Mouse (Mus musculus): ENCODE results near the gene Bax. TPM values are rescaled to one million over a fixed set of nuclear protein-coding genes. Genes with fewer than 3 reads are reported as not detected.

Gene Bax
- total RNA-seq (2021) (10 to 100 TPM; 21.9 to 25.9 TPM), polyA plus RNA-seq (2012; rRNA removed) (46.6 and 47.2 TPM in 2 replicates)
- long read RNA-seq, transcript Bax-201 (6 exons, 867 nt), result major isoform, 13 of 15 reads
- long read RNA-seq, partial matches to known transcripts, result 0 of 15 reads
- long read RNA-seq, other reads (novel, unspliced or antisense), result 0 of 15 reads

DNA sequence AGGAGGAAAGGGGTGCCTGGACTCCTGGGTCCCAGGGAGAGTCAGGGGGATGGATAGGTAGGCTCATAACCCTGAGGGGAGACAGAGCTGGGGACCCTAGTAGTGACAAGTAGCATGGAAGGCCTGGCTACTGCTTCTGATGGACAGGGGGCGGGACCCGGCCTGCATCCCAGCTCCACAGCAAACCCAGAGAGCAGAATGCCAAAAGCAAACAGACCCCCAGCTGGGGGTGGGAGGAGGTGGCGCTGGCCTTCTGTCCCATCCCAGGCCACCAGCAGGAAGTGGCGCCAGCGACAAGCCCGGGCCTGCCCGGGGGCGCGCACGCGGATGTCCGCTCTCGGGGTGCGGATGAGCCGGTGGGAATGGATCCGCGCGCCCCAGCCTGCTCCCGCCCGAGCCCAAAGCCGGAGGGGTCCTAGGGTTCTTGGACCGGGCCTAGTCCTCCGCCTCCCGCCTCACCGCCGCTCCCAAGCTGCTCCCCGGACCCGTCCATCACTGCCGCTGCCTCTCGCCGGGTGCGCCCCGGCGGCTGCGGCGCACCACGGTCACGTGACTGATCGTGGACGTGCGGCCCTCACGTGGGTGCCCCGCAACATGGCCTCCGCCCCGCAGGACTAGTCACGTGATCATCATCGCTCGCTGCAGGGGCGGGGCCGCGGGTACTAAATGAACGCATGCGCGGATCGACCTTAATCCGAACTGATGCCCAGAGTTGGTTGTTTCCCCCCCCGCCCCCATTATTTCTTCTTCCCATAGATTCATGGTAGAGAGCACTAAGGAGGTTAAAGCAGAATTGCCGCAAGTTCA lies at the start of gene Bax:
Gene Bax (minus strand): TSS at position 616 of the 807 bp plus-strand sequence.
- intact Hi-C loops (cut with DNase I), result loop anchor here (10.0 kb wide), 1 partner anchor 338 kb away; no protein-coding TSS in a partner anchor
- Histone ChIP-seq H3K79me2 (replicated peaks; ENCODE audit: control insufficient read depth, insufficient read depth, low read length) (no peaks in the 10 kb centered on the region), H3K36me3 (ENCODE audit: control insufficient read depth, insufficient read depth, low read length) (no peaks in the 10 kb centered on the region), H3K4me3 (peak within 1 kb of the TSS; percentile 92), H3K27me3 (ENCODE audit: control insufficient read depth, insufficient read depth, low read length) (no peaks in the 10 kb centered on the region), H3K9ac (ENCODE audit: low read depth, low read length) (peak within 1 kb of the TSS; percentile 93), H3K27ac (peak within 1 kb of the TSS; percentile 86), H3K4me1 (ENCODE audit: control insufficient read depth, insufficient read depth, low read length) (0 out of 2 replicates have a peak, but pooled peaks cover 3% of the 10 kb centered on the region)
- DNase-seq, result peak; percentile 95 to 96
- WGBS, result under 1% methylated on average over 58 of the region's 58 CpGs
- TF ChIP-seq CTCF (IDR thresholded peaks at IDR 0.05) (peak; percentile 17; the same call in 1 of the 2 replicates), POLR2A (IDR thresholded peaks at IDR 0.05; ENCODE audit: insufficient read depth, low read depth, low read length) (peak; percentile 76), EP300 (IDR thresholded peaks at IDR 0.05; ENCODE audit: insufficient read depth, low read depth, low read length) (0 out of 2 replicates have a peak, but pooled peaks have one; percentile 68)

- no peak for DNase-seq
- Histone ChIP-seq H3K27me3 (ENCODE audit: control insufficient read depth, insufficient read depth, low read length) (no peaks in the 10 kb centered on the region), H3K79me2 (replicated peaks; ENCODE audit: control insufficient read depth, insufficient read depth, low read length) (no peaks in the 10 kb centered on the region), H3K36me3 (ENCODE audit: control insufficient read depth, insufficient read depth, low read length) (no peaks in the 10 kb centered on the region), H3K4me3 (no peak overlapping the region), H3K4me1 (ENCODE audit: control insufficient read depth, insufficient read depth, low read length) (no peaks in the 10 kb centered on the region), H3K27ac (no peak overlapping the region), H3K9ac (ENCODE audit: low read depth, low read length) (no peak overlapping the region)
- TF ChIP-seq CTCF (IDR thresholded peaks at IDR 0.05), result no peak
- no peak for TF ChIP-seq EP300 (IDR thresholded peaks at IDR 0.05; ENCODE audit: insufficient read depth, low read depth, low read length)
- TF ChIP-seq POLR2A (IDR thresholded peaks at IDR 0.05; ENCODE audit: insufficient read depth, low read depth, low read length), result no peak
- WGBS, result 29% methylated on average over 16 of the region's 16 CpGs
- intact Hi-C loops (cut with DNase I), result no loop called here
These were observed 48.7 kb upstream of the Bax start for GRCm38 (mm10) chr7:45515436-45515835.

GRCm38 (mm10) chr7:45514411-45514810 lies 47.7 kb upstream of the Bax start:
- no peaks in the 10 kb centered on the region for H3K36me3 ChIP-seq (ENCODE audit: control insufficient read depth, insufficient read depth, low read length)
- 89% methylated on average over 7 of the region's 7 CpGs for WGBS
- no peaks in the 10 kb centered on the region for H3K79me2 ChIP-seq (replicated peaks; ENCODE audit: control insufficient read depth, insufficient read depth, low read length)
- TF ChIP-seq POLR2A (IDR thresholded peaks at IDR 0.05; ENCODE audit: insufficient read depth, low read depth, low read length) (no peak), EP300 (IDR thresholded peaks at IDR 0.05; ENCODE audit: insufficient read depth, low read depth, low read length) (no peak), CTCF (IDR thresholded peaks at IDR 0.05) (no peak)
- H3K4me3 ChIP-seq, result no peak overlapping the region
- H3K27ac ChIP-seq, result no peak overlapping the region
- no peak for DNase-seq
- no peaks in the 10 kb centered on the region for H3K27me3 ChIP-seq (ENCODE audit: control insufficient read depth, insufficient read depth, low read length)
- H3K4me1 ChIP-seq (ENCODE audit: control insufficient read depth, insufficient read depth, low read length), result peaks cover under 1% of the 10 kb centered on the region; the same call in 1 of the 2 replicates
- intact Hi-C loops (cut with DNase I), result no loop called here
- H3K9ac ChIP-seq (ENCODE audit: low read depth, low read length), result no peak overlapping the region

GRCm38 (mm10) chr7:45509912-45510787 lies 43.5 kb upstream of the Bax start, which contains the start of gene Nucb1:
Nucb1 (minus strand) TSS chr7:45510406.
- Histone ChIP-seq H3K27ac (peak within 1 kb of the TSS; percentile 96), H3K4me3 (peak within 1 kb of the TSS; percentile 77), H3K36me3 (ENCODE audit: control insufficient read depth, insufficient read depth, low read length) (no peaks in the 10 kb centered on the region; the same call in 1 of the 2 replicates), H3K27me3 (ENCODE audit: control insufficient read depth, insufficient read depth, low read length) (no peaks in the 10 kb centered on the region), H3K4me1 (ENCODE audit: control insufficient read depth, insufficient read depth, low read length) (peaks cover 3% of the 10 kb centered on the region), H3K79me2 (replicated peaks; ENCODE audit: control insufficient read depth, insufficient read depth, low read length) (no peaks in the 10 kb centered on the region), H3K9ac (ENCODE audit: low read depth, low read length) (peak within 1 kb of the TSS; percentile 95)
- DNase-seq, result peak; percentile 92 to 94
- under 1% methylated on average over 44 of the region's 44 CpGs for WGBS
- intact Hi-C loops (cut with DNase I), result loop anchor here (2.0 kb wide), 2 partner anchors 15 kb away; no protein-coding TSS in a partner anchor
- no peak for TF ChIP-seq CTCF (IDR thresholded peaks at IDR 0.05)
- peak; percentile 86 for TF ChIP-seq POLR2A (IDR thresholded peaks at IDR 0.05; ENCODE audit: insufficient read depth, low read depth, low read length)
- TF ChIP-seq EP300 (IDR thresholded peaks at IDR 0.05; ENCODE audit: insufficient read depth, low read depth, low read length), result peak; percentile 32; the same call in 1 of the 2 replicates

DNA sequence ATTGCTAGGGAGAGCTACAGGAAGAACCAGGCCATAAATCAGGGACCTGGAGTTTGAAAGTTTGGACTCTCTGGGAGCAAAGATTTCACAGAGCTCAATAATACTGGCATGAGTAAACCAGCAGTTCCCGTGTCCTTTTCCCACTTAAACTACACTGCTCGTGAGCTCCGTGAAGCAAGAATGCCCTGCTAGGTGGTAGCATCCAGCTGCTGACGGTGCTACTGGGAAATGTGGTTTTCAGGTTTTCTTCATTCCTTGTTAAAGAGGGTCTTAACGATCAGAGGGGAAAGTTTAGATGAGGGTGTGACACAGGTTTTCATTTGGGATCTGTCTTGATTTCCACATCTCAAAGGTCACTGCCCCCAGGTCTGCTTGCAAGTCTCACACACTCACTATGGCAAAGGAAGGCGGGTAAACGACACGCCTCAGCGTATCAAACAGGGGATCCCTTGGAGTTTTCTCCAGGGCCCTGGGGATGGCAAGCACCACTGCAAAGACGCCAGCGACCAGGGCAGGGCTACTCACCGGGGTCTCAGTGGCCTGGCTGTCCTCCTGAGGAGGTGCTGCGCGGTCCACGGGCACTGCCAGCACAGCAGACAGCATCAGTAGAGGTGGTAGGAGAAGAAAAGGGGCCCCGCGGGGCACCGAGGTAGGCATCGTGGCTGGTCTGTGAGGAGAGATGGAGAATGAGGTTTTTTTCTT lies 42.6 kb upstream of the Bax start:
- Histone ChIP-seq H3K36me3 (ENCODE audit: control insufficient read depth, insufficient read depth, low read length) (no peaks in the 10 kb centered on the region; the same call in 1 of the 2 replicates), H3K79me2 (replicated peaks; ENCODE audit: control insufficient read depth, insufficient read depth, low read length) (no peaks in the 10 kb centered on the region), H3K27me3 (ENCODE audit: control insufficient read depth, insufficient read depth, low read length) (no peaks in the 10 kb centered on the region), H3K9ac (ENCODE audit: low read depth, low read length) (peak overlapping the region; percentile 95), H3K27ac (peak overlapping the region; percentile 96), H3K4me3 (peak overlapping the region; percentile 77), H3K4me1 (ENCODE audit: control insufficient read depth, insufficient read depth, low read length) (peaks cover 3% of the 10 kb centered on the region)
- WGBS, result 32% methylated on average over 19 of the region's 19 CpGs
- no peak for DNase-seq
- intact Hi-C loops (cut with DNase I), result loop anchor here (2.0 kb wide), 1 partner anchor 15 kb away; no protein-coding TSS in a partner anchor
- TF ChIP-seq CTCF (IDR thresholded peaks at IDR 0.05) (no peak), POLR2A (IDR thresholded peaks at IDR 0.05; ENCODE audit: insufficient read depth, low read depth, low read length) (no peak), EP300 (IDR thresholded peaks at IDR 0.05; ENCODE audit: insufficient read depth, low read depth, low read length) (no peak)

Measured in heart, adult 2 months (tissue).